Mouse (Mus musculus) urinary bladder, postnatal 36 days (tissue): ENCODE measurements around the gene Crebzf.
A peak's percentile ranks its signal among the peaks of the same experiment; 100 is the strongest.

Experiments
- DNase-seq, 2 experiments: peaks; one replicate each; pipeline ENCODE4 v3.0.0; 2022; ENCODE audit warnings: low spot score in 2 of 2, mixed read lengths in 1 of 2

Crebzf gene

GRCm38 (mm10) chr7:90442518-90443080 is at the start of gene Crebzf:
Gene Crebzf (plus strand): TSS chr7:90442729.
- DNase-seq = peak; percentile 90 to 95

- DNase-seq = no peak
These were observed 47.5 kb upstream of the Crebzf start for GRCm38 (mm10) chr7:90395073-90395472.

GRCm38 (mm10) chr7:90395928-90396327 is 46.6 kb upstream of the Crebzf start:
- no peak for DNase-seq

- DNase-seq = peak; percentile 33 to 59
These were observed 32.6 kb upstream of the Crebzf start for GRCm38 (mm10) chr7:90409934-90410333.

- DNase-seq = peak; percentile 61 to 80
These were observed 16.2 kb upstream of the Crebzf start, which contains the start of gene Ccdc89 for GRCm38 (mm10) chr7:90426020-90427001. Gene Ccdc89 (plus strand): TSS chr7:90426577.

GRCm38 (mm10) chr7:90427006-90427405 is 15.5 kb upstream of the Crebzf start:
- DNase-seq = peak in 1 of 2 experiments; percentile 7

GRCm38 (mm10) chr7:90432221-90432620 is 10.3 kb upstream of the Crebzf start:
- DNase-seq = no peak

- DNase-seq = no peak
These were observed 2.5 kb upstream of the Crebzf start for GRCm38 (mm10) chr7:90440044-90440443.

- DNase-seq = no peak
These were observed 459 bp upstream of the Crebzf start for GRCm38 (mm10) chr7:90442070-90442469.

GRCm38 (mm10) chr7:90443101-90444091 is 867 bp downstream of the Crebzf start:
- peak; percentile 54 to 67 for DNase-seq

GRCm38 (mm10) chr7:90444206-90444605 is 1.7 kb downstream of the Crebzf start:
- no peak for DNase-seq

GRCm38 (mm10) chr7:90456149-90456844 is 13.8 kb downstream of the Crebzf start:
- DNase-seq = no peak

- peak; percentile 76 to 85 for DNase-seq
These were observed 14.4 kb downstream of the Crebzf start, which contains the start of gene Tmem126a for GRCm38 (mm10) chr7:90456845-90457468. Gene Tmem126a (minus strand): TSS chr7:90457229.

- no peak for DNase-seq
These were observed 15.0 kb downstream of the Crebzf start for GRCm38 (mm10) chr7:90457517-90457916.

- no peak for DNase-seq
These were observed 17.8 kb downstream of the Crebzf start for GRCm38 (mm10) chr7:90460330-90460729.

GRCm38 (mm10) chr7:90460930-90461329 is 18.4 kb downstream of the Crebzf start:
- DNase-seq = peak in 1 of 2 experiments; percentile 22

GRCm38 (mm10) chr7:90461441-90461840 is 18.9 kb downstream of the Crebzf start:
- no peak for DNase-seq

- DNase-seq = no peak
These were observed 31.0 kb downstream of the Crebzf start for GRCm38 (mm10) chr7:90473511-90473910.

- peak; percentile 98 to 100 for DNase-seq
These were observed 33.3 kb downstream of the Crebzf start, which contains the start of gene Tmem126b for GRCm38 (mm10) chr7:90475793-90476312. Gene Tmem126b (minus strand): TSS chr7:90476001.
